Mouse (Mus musculus) neutrophil, adult 83 days (primary cell): ENCODE measurements around the gene Olfr1418. TPM values are rescaled to one million over a fixed set of nuclear protein-coding genes. Genes with fewer than 3 reads are reported as not detected.

Experiments used
- total RNA-seq, 2 experiments: library from RNA; stranded (reverse); gene quantifications; one replicate each; pipeline ENCODE4 v1.2.4; 2023

Gene Olfr1418
- total RNA-seq = not detected

GRCm38 (mm10) chr19:11860966-11861365 is at the start of gene Olfr1418:
Gene Olfr1418 (minus strand): TSS chr19:11861066.

GRCm38 (mm10) chr19:11886265-11886664 is 25.4 kb upstream of the Olfr1418 start, which contains the start of gene Olfr1420:
Gene Olfr1420 (plus strand): TSS chr19:11886565.

GRCm38 (mm10) chr19:11875006-11875405 is 14.1 kb upstream of the Olfr1418 start, which contains the start of gene Olfr1419:
Gene Olfr1419 (minus strand): TSS chr19:11875106.

GRCm38 (mm10) chr19:11839119-11839518 is 21.7 kb downstream of the Olfr1418 start, which contains the start of gene Olfr1417:
Gene Olfr1417 (minus strand): TSS chr19:11839219.

GRCm38 (mm10) chr19:11819143-11819700 is 41.6 kb downstream of the Olfr1418 start, which contains the start of gene Stx3:
Gene Stx3 (minus strand): TSS chr19:11819403.

Other genes starting within 250 kb of the Olfr1418 start
- gene Ms4a2, start 237.3 kb downstream of the Olfr1418 start, total RNA-seq = 1 to 10 TPM; 6.4 to 9.2 TPM
- 100 to 1,000 TPM in 1 of 2 experiments, 10 to 100 TPM in 1; 96.9 to 111 TPM for gene Ms4a3, start 220.2 kb downstream of the Olfr1418 start, total RNA-seq
- not detected for gene Oosp2, start 200.5 kb downstream of the Olfr1418 start, total RNA-seq
- gene Oosp1, start 169.9 kb downstream of the Olfr1418 start, total RNA-seq = 1 to 10 TPM in 1 of 2 experiments, under 1 TPM in 1; 0.96 to 1.2 TPM
- gene Oosp3, start 164.0 kb downstream of the Olfr1418 start, total RNA-seq = not detected
- not detected for gene Gif, start 113.5 kb downstream of the Olfr1418 start, total RNA-seq
- 10 to 100 TPM; 16.7 to 17.2 TPM for gene Mrpl16, start 90.7 kb downstream of the Olfr1418 start, total RNA-seq
- gene Stx3, start 41.7 kb downstream of the Olfr1418 start, total RNA-seq = 10 to 100 TPM; 17.4 to 18.8 TPM
- not detected for gene Olfr1417, start 21.8 kb downstream of the Olfr1418 start, total RNA-seq
- gene Olfr1419, start 14.0 kb upstream of the Olfr1418 start, total RNA-seq = not detected
- gene Olfr1420, start 25.5 kb upstream of the Olfr1418 start, total RNA-seq = not detected
- 10 to 100 TPM; 29.7 to 36.8 TPM for gene Patl1, start 51.3 kb upstream of the Olfr1418 start, total RNA-seq
- gene Osbp, start 104.9 kb upstream of the Olfr1418 start, total RNA-seq = 10 to 100 TPM; 44.2 to 44.7 TPM
- gene Olfr1423, start 180.3 kb upstream of the Olfr1418 start, total RNA-seq = not detected
- not detected for gene Olfr1424, start 201.6 kb upstream of the Olfr1418 start, total RNA-seq
- gene Olfr1425, start 216.7 kb upstream of the Olfr1418 start, total RNA-seq = not detected
- gene Olfr1426, start 230.9 kb upstream of the Olfr1418 start, total RNA-seq = not detected
- gene Olfr1427, start 242.3 kb upstream of the Olfr1418 start, total RNA-seq = not detected